Mouse (Mus musculus): ENCODE data around the gene 1700016H13Rik. TPM values are rescaled to one million over a fixed set of nuclear protein-coding genes. Genes with fewer than 3 reads are reported as not detected.

Gene 1700016H13Rik
- total RNA-seq, 2 experiments from 2014 or later, result 0.33 TPM; not detected in 1

- DNase-seq, result peak; percentile 33
Observed at GRCm38 (mm10) chr5:103603115-103603893, 52.5 kb downstream of the 1700016H13Rik start.

GRCm38 (mm10) chr5:103598881-103599280, 56.9 kb downstream of the 1700016H13Rik start:
- DNase-seq, result no peak

DNA sequence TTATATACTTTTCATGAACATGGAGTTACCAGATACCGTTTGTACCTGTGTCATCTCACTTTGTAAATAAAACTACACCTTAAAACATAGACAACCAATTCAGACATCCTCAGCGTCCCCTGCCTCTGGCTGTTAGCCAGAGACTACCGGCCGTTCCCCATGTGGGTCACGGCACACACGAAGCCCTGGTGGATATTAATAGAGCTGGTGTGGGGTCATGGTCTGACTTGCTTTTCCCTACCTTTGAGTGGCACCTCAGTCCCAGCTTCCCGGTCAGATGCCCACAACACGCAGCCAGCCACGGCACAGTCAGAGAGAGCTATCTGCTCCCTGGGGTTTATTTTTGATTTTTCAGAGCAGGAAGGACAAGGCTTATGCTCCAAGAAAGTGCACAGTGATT, 57.5 kb downstream of the 1700016H13Rik start:
- no peak for DNase-seq

Other genes with a start within 250 kb of the 1700016H13Rik start
- gene Ptpn13, start 230.8 kb downstream of the 1700016H13Rik start, total RNA-seq (2021), result 10 to 100 TPM; 12.6 to 14.6 TPM
- gene Slc10a6, start 26.6 kb downstream of the 1700016H13Rik start, total RNA-seq (2021), result 1 to 10 TPM; 1.4 to 1.6 TPM
- 10 to 100 TPM; 38.3 to 39.9 TPM for gene Aff1, start 36.4 kb upstream of the 1700016H13Rik start, total RNA-seq (2021)

All from heart, postnatal 4 days (tissue).